Mouse (Mus musculus) liver, adult 2 months (tissue): ENCODE measurements around the gene Habp2.

Experiments
- CTCF ChIP-seq: fragments of 200-500 bp; IDR thresholded peaks from 2 replicates; pipeline ENCODE4 v1.5.1; 2011; ENCODE audit warnings: low read depth, low read length, control low read depth
- POLR2A ChIP-seq: fragments of 200-500 bp; IDR thresholded peaks from 2 replicates; pipeline ENCODE4 v1.6.1; 2011; ENCODE audit warnings: low read length, control low read depth; ENCODE audit not compliant: insufficient read depth; ENCODE audit errors: extremely low read depth

DNA sequence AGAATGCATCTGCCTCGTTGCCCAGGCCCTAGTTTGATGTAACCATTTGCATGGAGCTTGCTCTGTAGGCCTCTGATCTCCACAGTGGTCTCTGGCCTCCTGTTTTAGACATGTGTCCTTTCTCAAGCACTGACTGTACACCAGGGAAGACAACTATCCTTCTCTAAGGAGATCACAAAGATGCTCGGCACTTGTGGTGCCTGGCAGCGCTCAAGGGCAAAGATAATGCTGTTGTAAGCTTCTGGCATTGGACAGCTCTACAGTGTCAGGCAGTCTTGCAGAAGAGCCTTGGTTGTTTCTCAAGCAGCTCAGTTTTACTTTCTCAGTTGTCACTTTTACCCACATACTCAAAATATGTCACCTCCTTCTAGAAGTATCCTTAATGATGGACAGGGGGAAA lies 29.6 kb downstream of the Habp2 start:
- TF ChIP-seq CTCF = no peak
- TF ChIP-seq POLR2A = no peak
